Mouse (Mus musculus) neutrophil, adult 65 days (primary cell): Measurements from ENCODE around the gene Pnmal1. TPM values are rescaled to one million over a fixed set of nuclear protein-coding genes. Genes with fewer than 3 reads are reported as not detected.

Experiments used
- total RNA-seq: library from RNA; stranded (reverse); gene quantifications from 2 replicates; pipeline ENCODE4 v1.2.4, GENCODE M21; 2023

The Pnmal1 gene
- not detected in 2 replicates for total RNA-seq

GRCm38 (mm10) chr7:16959539-16960187, at the start of gene Pnmal1:
Pnmal1 (plus strand) TSS chr7:16959679.

GRCm38 (mm10) chr7:16924037-16924834, 35.2 kb upstream of the Pnmal1 start, which contains the start of gene Calm3:
Calm3 (minus strand) TSS chr7:16924114.

GRCm38 (mm10) chr7:16944061-16944807, 15.2 kb upstream of the Pnmal1 start, which contains the start of gene Pnmal2:
Pnmal2 (plus strand) TSS chr7:16944682.

GRCm38 (mm10) chr7:16982859-16983568, 23.5 kb downstream of the Pnmal1 start, which contains the start of gene Gm42372:
Gm42372 (plus strand) TSS chr7:16983086.

GRCm38 (mm10) chr7:16992451-16992807, 33.0 kb downstream of the Pnmal1 start, which contains the start of gene Ccdc8:
Ccdc8 (plus strand) TSS chr7:16992708.

Other genes with a start within 250 kb of the Pnmal1 start
- gene Ceacam9, start 237.8 kb upstream of the Pnmal1 start, total RNA-seq = not detected in 2 replicates
- gene Ap2s1, start 221.3 kb upstream of the Pnmal1 start, total RNA-seq = 135 and 156 TPM in 2 replicates
- gene Slc1a5, start 178.3 kb upstream of the Pnmal1 start, total RNA-seq = 34.0 and 39.3 TPM in 2 replicates
- 62.7 and 95.2 TPM in 2 replicates for gene Strn4, start 143.8 kb upstream of the Pnmal1 start, total RNA-seq
- 12.1 and 12.7 TPM in 2 replicates for gene Fkrp, start 142.9 kb upstream of the Pnmal1 start, total RNA-seq
- 49.9 and 56.7 TPM in 2 replicates for gene Prkd2, start 116.8 kb upstream of the Pnmal1 start, total RNA-seq
- gene Dact3, start 84.4 kb upstream of the Pnmal1 start, total RNA-seq = not detected in 2 replicates
- not detected in 2 replicates for gene Gng8, start 67.9 kb upstream of the Pnmal1 start, total RNA-seq
- gene Ptgir, start 53.2 kb upstream of the Pnmal1 start, total RNA-seq = 21.1 and 23.1 TPM in 2 replicates
- 191 and 202 TPM in 2 replicates for gene Calm3, start 35.6 kb upstream of the Pnmal1 start, total RNA-seq
- not detected in 2 replicates for gene Pnmal2, start 15.0 kb upstream of the Pnmal1 start, total RNA-seq
- gene Gm42372, start 23.4 kb downstream of the Pnmal1 start, total RNA-seq = 0.23 TPM in 1 of 2 replicates, not detected in the other
- gene Ccdc8, start 33.0 kb downstream of the Pnmal1 start, total RNA-seq = 0.25 and 0.39 TPM in 2 replicates
- gene Ppp5c, start 68.2 kb downstream of the Pnmal1 start, total RNA-seq = 36.9 and 38.7 TPM in 2 replicates
- 0.06 and 0.07 TPM in 2 replicates for gene Hif3a, start 102.7 kb downstream of the Pnmal1 start, total RNA-seq
- gene Psg16, start 114.4 kb downstream of the Pnmal1 start, total RNA-seq = 0.23 TPM in 1 of 2 replicates, not detected in the other
- not detected in 2 replicates for gene Ceacam3, start 190.6 kb downstream of the Pnmal1 start, total RNA-seq
- gene Psg29, start 243.8 kb downstream of the Pnmal1 start, total RNA-seq = not detected in 2 replicates